ENCODE assay signal across 10 mouse cellular contexts in genomic region chr10:52217564-52217934, GRCm38 (mm10). TPM values are rescaled to one million over a fixed set of nuclear protein-coding genes. Genes with fewer than 3 reads are reported as not detected.
A peak's percentile ranks its signal among the peaks of the same experiment; 100 is the strongest.
DNase-seq lines count a peak whose midpoint lies in the region; ATAC-seq and TF ChIP-seq lines count a peak whose summit lies in the region.
"Had no signal": no experiment of that assay in that cellular context is flagged by ENCODE, and none has a peak within 500 bp of the region (broad histone marks: within the 10 kb centered on the region; RNA-seq: fewer than 3 reads in every experiment).

No protein-coding gene starts in this region.

- 52% methylated on average over 7 of the region's 7 CpGs for WGBS in kidney, postnatal 0 days

- H3K4me1 ChIP-seq in kidney, postnatal 0 days (replicated peaks; ENCODE audit: insufficient read depth, low read length) = no peaks in the 10 kb centered on the region

- 0 out of 2 replicates have a peak overlapping the region, but pooled peaks have one; percentile 8 for H3K27ac ChIP-seq in kidney, postnatal 0 days

- no peak overlapping the region for H3K4me3 ChIP-seq in kidney, postnatal 0 days (replicated peaks; ENCODE audit: low read depth, low read length)

- no peak overlapping the region for H3K4me2 ChIP-seq in kidney, postnatal 0 days (ENCODE audit: low read length)

- no peak overlapping the region for H3K9ac ChIP-seq in kidney, postnatal 0 days (ENCODE audit: low read depth, low read length)

- no peaks in the 10 kb centered on the region for H3K27me3 ChIP-seq in kidney, postnatal 0 days (ENCODE audit: insufficient read depth, low read length)

- H3K36me3 ChIP-seq in kidney, postnatal 0 days (ENCODE audit: insufficient read depth, low read length) = no peaks in the 10 kb centered on the region
- H3K36me3 ChIP-seq: G1E had no signal

- no peak for ATAC-seq in kidney, postnatal 0 days (replicated peaks; ENCODE audit: low FRiP score, low read depth)

- no peak for DNase-seq in kidney, postnatal 0 days (ENCODE audit: low spot score)
- no peak for DNase-seq in kidney, adult 8-10 months
- DNase-seq in right cerebral cortex, postnatal 14 days = peak; percentile 27
- DNase-seq in right cerebral cortex, adult 18-20 months = no peak
- peak; percentile 15 for DNase-seq in kidney, postnatal 14 days
- no peak for DNase-seq in urinary bladder, adult 18-20 months (ENCODE audit: low spot score in 2 of 2)
- DNase-seq in adrenal gland, adult 2 months = no peak
- DNase-seq: heart, postnatal 10 days had no signal

- TF ChIP-seq CTCF in kidney, postnatal 0 days (IDR thresholded peaks at IDR 0.05; ENCODE audit: low read depth) = peak; percentile 34; the same call in 1 of the 2 replicates

- no peaks in the 10 kb centered on the region for H3K9me3 ChIP-seq in kidney, postnatal 0 days (replicated peaks; ENCODE audit: low read length)
- H3K9me3 ChIP-seq: G1E had no signal

RNA-seq across cellular contexts. Expression of gene Dcbld1, which starts 15.9 kb away (rescaled TPM):
- polyA plus RNA-seq in kidney, postnatal 0 days (2015; fragmentation: Nextera tagmentation; extraction: Ambion mirVana) = 23.2 and 23.4 TPM in 2 replicates
- total RNA-seq in adrenal gland, adult 2 months (2021) = 1 to 10 TPM; 2.1 to 3.4 TPM
- 2.7 and 3.1 TPM in 2 replicates for polyA plus RNA-seq in adrenal gland, adult 2 months (2012; rRNA removed)
- polyA plus RNA-seq: G1E had no signal

RNA-seq across cellular contexts. Expression of gene Ros1, which starts 22.5 kb away (rescaled TPM):
- polyA plus RNA-seq in kidney, postnatal 0 days (2015; fragmentation: Nextera tagmentation; extraction: Ambion mirVana) = 1.2 and 1.4 TPM in 2 replicates
- not detected for total RNA-seq in adrenal gland, adult 2 months (2021)
- not detected in 2 replicates for polyA plus RNA-seq in adrenal gland, adult 2 months (2012; rRNA removed)
- polyA plus RNA-seq: G1E; limb, embryonic 11.5 days had no signal

Comparison
In these comparisons a context has a peak if more than half of its experiments do, and no peak if none do; other contexts are left out.
1. DNase-seq: peak in right cerebral cortex, postnatal 14 days (single experiment) and kidney, postnatal 14 days (single experiment); none in kidney, postnatal 0 days (single experiment), kidney, adult 8-10 months (0 of 2), right cerebral cortex, adult 18-20 months (single experiment), urinary bladder, adult 18-20 months (0 of 2) and adrenal gland, adult 2 months (single experiment).